Mouse (Mus musculus) lung, embryonic 15.5 days (tissue): ENCODE results near the gene Piga. TPM values are rescaled to one million over a fixed set of nuclear protein-coding genes. Genes with fewer than 3 reads are reported as not detected.

Source experiments
- ATAC-seq: fragments of 200-750 bp; cut with Nextera tagmentation; 2 replicates; pipeline ENCODE4 v1.8.0; 2017; ENCODE audit warnings: moderate number of reproducible peaks, borderline replicate concordance; ENCODE audit not compliant: low FRiP score, low TSS enrichment; ENCODE audit errors: extremely low read depth
- H3K27ac ChIP-seq: fragments of 300-500 bp; sonication (generic); 2 replicates; pipeline ENCODE4 v1.5.1; 2015; ENCODE audit warnings: moderate library complexity, mild to moderate bottlenecking, inconsistent platforms
- H3K27me3 ChIP-seq: fragments of 300-500 bp; sonication (generic); 2 replicates; pipeline ENCODE4 v1.6.1; 2015; ENCODE audit warnings: inconsistent platforms
- H3K36me3 ChIP-seq: fragments of 300-500 bp; sonication (generic); 2 replicates; pipeline ENCODE4 v1.6.1; 2015; ENCODE audit warnings: inconsistent platforms
- H3K4me1 ChIP-seq: fragments of 300-500 bp; sonication (generic); 2 replicates; pipeline ENCODE4 v1.6.1; 2015; ENCODE audit warnings: inconsistent platforms
- H3K4me2 ChIP-seq: fragments of 300-500 bp; sonication (generic); 2 replicates; pipeline ENCODE4 v1.6.1; 2015; ENCODE audit warnings: inconsistent platforms, mild to moderate bottlenecking, moderate library complexity
- H3K4me3 ChIP-seq: fragments of 300-500 bp; sonication (generic); 2 replicates; pipeline ENCODE4 v1.5.1; 2015; ENCODE audit warnings: mild to moderate bottlenecking, inconsistent platforms
- H3K9ac ChIP-seq: fragments of 300-500 bp; sonication (generic); 2 replicates; pipeline ENCODE4 v1.6.1; 2015; ENCODE audit warnings: inconsistent platforms
- H3K9me3 ChIP-seq: fragments of 300-500 bp; sonication (generic); 2 replicates; pipeline ENCODE4 v1.6.1; 2016; ENCODE audit warnings: inconsistent platforms
- WGBS: fragments of 180-500 bp; shearing (Covaris S2); methylation state at CpG from one replicate; pipeline ENCODE4 v1.1.7; 2015; 5-methylcytosine and 5-hydroxymethylcytosine counted together
- polyA plus RNA-seq: library from polyadenylated mRNA; unstranded; fragments of >200 nt; fragmentation: Nextera tagmentation; extraction: Ambion mirVana; gene quantifications from 2 replicates; pipeline ENCODE4 v1.2.1, GENCODE M21; 2015

Gene Piga
- 18.8 and 19.8 TPM in 2 replicates for polyA plus RNA-seq

GRCm38 (mm10) chrX:164419471-164419939 lies at the start of gene Piga:
Gene Piga (plus strand): TSS chrX:164419787.
- peak within 1 kb of the TSS; percentile 54 for H3K4me2 ChIP-seq
- peak within 1 kb of the TSS; percentile 57 for H3K4me3 ChIP-seq
- peaks cover 9% of the 10 kb centered on the region; the same call in 1 of the 2 replicates for H3K4me1 ChIP-seq
- H3K36me3 ChIP-seq = 0 out of 2 replicates have a peak, but pooled peaks cover 11% of the 10 kb centered on the region
- H3K9me3 ChIP-seq = no peaks in the 10 kb centered on the region
- ATAC-seq = peak; percentile 100
- H3K27me3 ChIP-seq = no peaks in the 10 kb centered on the region
- peak within 1 kb of the TSS; percentile 62 for H3K27ac ChIP-seq
- peak within 1 kb of the TSS; percentile 65 for H3K9ac ChIP-seq
- 21% methylated on average over 40 of the region's 40 CpGs for WGBS

GRCm38 (mm10) chrX:164370576-164370975 lies 49.0 kb upstream of the Piga start:
- Histone ChIP-seq H3K36me3 (no peaks in the 10 kb centered on the region), H3K9ac (no peak overlapping the region), H3K27me3 (no peaks in the 10 kb centered on the region), H3K27ac (0 out of 2 replicates have a peak overlapping the region, but pooled peaks have one; percentile 12), H3K9me3 (no peaks in the 10 kb centered on the region), H3K4me1 (no peaks in the 10 kb centered on the region), H3K4me2 (no peak overlapping the region), H3K4me3 (no peak overlapping the region)
- ATAC-seq = no peak
- WGBS = 51% methylated on average over 3 of the region's 3 CpGs

- Histone ChIP-seq H3K36me3 (no peaks in the 10 kb centered on the region), H3K27me3 (no peaks in the 10 kb centered on the region; the same call in 1 of the 2 replicates), H3K9ac (no peak within 1 kb of the TSS), H3K4me1 (no peaks in the 10 kb centered on the region), H3K27ac (peak within 1 kb of the TSS; percentile 70), H3K9me3 (no peaks in the 10 kb centered on the region), H3K4me3 (peak within 1 kb of the TSS; percentile 28), H3K4me2 (peak within 1 kb of the TSS; percentile 13; the same call in 1 of the 2 replicates)
- peak; percentile 59; the same call in 1 of the 2 replicates for ATAC-seq
- 26% methylated on average over 3 of the region's 3 CpGs for WGBS
Observed at GRCm38 (mm10) chrX:164373081-164373480, 46.5 kb upstream of the Piga start, which contains the start of gene Vegfd. Gene Vegfd (plus strand): TSS chrX:164373378.

- Histone ChIP-seq H3K4me3 (peak overlapping the region; percentile 28), H3K4me2 (peak overlapping the region; percentile 37), H3K27me3 (no peaks in the 10 kb centered on the region; the same call in 1 of the 2 replicates), H3K4me1 (no peaks in the 10 kb centered on the region), H3K9ac (no peak overlapping the region), H3K27ac (peak overlapping the region; percentile 70), H3K9me3 (no peaks in the 10 kb centered on the region), H3K36me3 (no peaks in the 10 kb centered on the region)
- ATAC-seq = peak; percentile 49; the same call in 1 of the 2 replicates
- WGBS = 39% methylated on average over 5 of the region's 5 CpGs
Observed at GRCm38 (mm10) chrX:164374586-164374985, 45.0 kb upstream of the Piga start.

GRCm38 (mm10) chrX:164379721-164380120 lies 39.9 kb upstream of the Piga start:
- Histone ChIP-seq H3K4me2 (no peak overlapping the region), H3K4me3 (no peak overlapping the region), H3K27ac (peak overlapping the region; percentile 50), H3K27me3 (peaks cover 3% of the 10 kb centered on the region; the same call in 1 of the 2 replicates), H3K4me1 (no peaks in the 10 kb centered on the region), H3K9ac (no peak overlapping the region), H3K36me3 (no peaks in the 10 kb centered on the region), H3K9me3 (no peaks in the 10 kb centered on the region)
- ATAC-seq = no peak
- WGBS = 56% methylated on average over 4 of the region's 4 CpGs

- peak; percentile 98 for ATAC-seq
- WGBS = 16% methylated on average over 32 of the region's 33 CpGs
- peak overlapping the region; percentile 28 for H3K4me3 ChIP-seq
- H3K4me2 ChIP-seq = peak overlapping the region; percentile 65
- 0 out of 2 replicates have a peak, but pooled peaks cover 3% of the 10 kb centered on the region for H3K27me3 ChIP-seq
- H3K9me3 ChIP-seq = no peaks in the 10 kb centered on the region
- H3K36me3 ChIP-seq = no peaks in the 10 kb centered on the region
- H3K4me1 ChIP-seq = no peaks in the 10 kb centered on the region
- no peak overlapping the region; the same call in 1 of the 2 replicates for H3K9ac ChIP-seq
- H3K27ac ChIP-seq = peak overlapping the region; percentile 70
Observed at GRCm38 (mm10) chrX:164381618-164382408, 37.8 kb upstream of the Piga start.

- H3K4me3 ChIP-seq = no peak overlapping the region
- no peaks in the 10 kb centered on the region for H3K36me3 ChIP-seq
- H3K4me2 ChIP-seq = no peak overlapping the region
- no peak overlapping the region for H3K27ac ChIP-seq
- no peaks in the 10 kb centered on the region for H3K9me3 ChIP-seq
- H3K27me3 ChIP-seq = no peaks in the 10 kb centered on the region
- 75% methylated on average over 4 of the region's 4 CpGs for WGBS
- no peaks in the 10 kb centered on the region for H3K4me1 ChIP-seq
- no peak overlapping the region for H3K9ac ChIP-seq
- ATAC-seq = no peak
Observed at GRCm38 (mm10) chrX:164394091-164394490, 25.5 kb upstream of the Piga start.

GRCm38 (mm10) chrX:164398456-164398855 lies 21.1 kb upstream of the Piga start:
- no peaks in the 10 kb centered on the region for H3K27me3 ChIP-seq
- ATAC-seq = no peak
- no peaks in the 10 kb centered on the region for H3K36me3 ChIP-seq
- no peaks in the 10 kb centered on the region for H3K4me1 ChIP-seq
- H3K9ac ChIP-seq = no peak overlapping the region
- no peak overlapping the region for H3K4me3 ChIP-seq
- H3K4me2 ChIP-seq = no peak overlapping the region
- H3K9me3 ChIP-seq = no peaks in the 10 kb centered on the region
- H3K27ac ChIP-seq = no peak overlapping the region
- WGBS = 57% methylated on average over 3 of the region's 3 CpGs

- ATAC-seq = peak; percentile 81
- Histone ChIP-seq H3K36me3 (no peaks in the 10 kb centered on the region), H3K4me2 (no peak overlapping the region), H3K4me3 (no peak overlapping the region), H3K27ac (peak overlapping the region; percentile 67; the same call in 1 of the 2 replicates), H3K27me3 (0 out of 2 replicates have a peak, but pooled peaks cover 3% of the 10 kb centered on the region), H3K9ac (no peak overlapping the region), H3K9me3 (no peaks in the 10 kb centered on the region), H3K4me1 (peaks cover 11% of the 10 kb centered on the region; the same call in 1 of the 2 replicates)
Observed at GRCm38 (mm10) chrX:164405080-164405649, 14.4 kb upstream of the Piga start.

- no peaks in the 10 kb centered on the region for H3K36me3 ChIP-seq
- no peak overlapping the region for H3K4me3 ChIP-seq
- H3K4me2 ChIP-seq = no peak overlapping the region
- peak overlapping the region; percentile 67; the same call in 1 of the 2 replicates for H3K27ac ChIP-seq
- H3K4me1 ChIP-seq = peaks cover 11% of the 10 kb centered on the region; the same call in 1 of the 2 replicates
- no peak overlapping the region for H3K9ac ChIP-seq
- H3K9me3 ChIP-seq = no peaks in the 10 kb centered on the region
- WGBS = 55% methylated on average over 9 of the region's 9 CpGs
- 0 out of 2 replicates have a peak, but pooled peaks cover 3% of the 10 kb centered on the region for H3K27me3 ChIP-seq
- ATAC-seq = no peak
Observed at GRCm38 (mm10) chrX:164406133-164407022, 13.2 kb upstream of the Piga start.
